In genomic region chr10:127078677-127079575, GRCm38 (mm10) we compare ENCODE assay signal across 9 mouse cellular contexts. TPM values are rescaled to one million over a fixed set of nuclear protein-coding genes. Genes with fewer than 3 reads are reported as not detected.
DNase-seq lines count a peak whose midpoint lies in the region; ATAC-seq lines count a peak whose summit lies in the region.
"Had no signal": no experiment of that assay in that cellular context is flagged by ENCODE, and none has a peak within 500 bp of the region (broad histone marks: within the 10 kb centered on the region; RNA-seq: fewer than 3 reads in every experiment).

No protein-coding gene starts in this region.

- H3K4me2 ChIP-seq in embryonic facial prominence, embryonic 12.5 days (replicated peaks): peak overlapping the region; percentile 99
- peak overlapping the region; percentile 90 for H3K4me2 ChIP-seq in hindbrain, embryonic 13.5 days
- peak overlapping the region; percentile 70 for H3K4me2 ChIP-seq in liver, embryonic 13.5 days

- peak overlapping the region; percentile 75 for H3K9ac ChIP-seq in embryonic facial prominence, embryonic 12.5 days
- H3K9ac ChIP-seq in hindbrain, embryonic 13.5 days: peak overlapping the region; percentile 98
- peak overlapping the region; percentile 36 for H3K9ac ChIP-seq in liver, embryonic 13.5 days

- DNase-seq in right cerebral cortex, adult 18-20 months: peak; percentile 72
- DNase-seq in right cerebral cortex, postnatal 36 days (ENCODE audit: low spot score in 2 of 2): no peak
- DNase-seq in liver, embryonic 13.5 days: no peak
- DNase-seq in right cerebral cortex, postnatal 25 days: peak; percentile 60
- no peak for DNase-seq in urinary bladder, postnatal 25 days (ENCODE audit: low spot score)

- WGBS in embryonic facial prominence, embryonic 12.5 days: under 1% methylated on average over 38 of the region's 49 CpGs
- under 1% methylated on average over 34 of the region's 49 CpGs for WGBS in hindbrain, embryonic 13.5 days
- 3% methylated on average over 35 of the region's 49 CpGs for WGBS in liver, embryonic 13.5 days (ENCODE audit: insufficient replicate concordance)

- peaks cover 30% of the 10 kb centered on the region for H3K4me1 ChIP-seq in embryonic facial prominence, embryonic 12.5 days
- peaks cover 58% of the 10 kb centered on the region for H3K4me1 ChIP-seq in hindbrain, embryonic 13.5 days (replicated peaks)
- peaks cover 79% of the 10 kb centered on the region for H3K4me1 ChIP-seq in liver, embryonic 13.5 days (replicated peaks)

- H3K4me3 ChIP-seq in embryonic facial prominence, embryonic 12.5 days: peak overlapping the region; percentile 62
- peak overlapping the region; percentile 84 for H3K4me3 ChIP-seq in hindbrain, embryonic 13.5 days
- H3K4me3 ChIP-seq in liver, embryonic 13.5 days (replicated peaks): peak overlapping the region; percentile 49

- peak; percentile 52; the same call in 1 of the 2 replicates for ATAC-seq in embryonic facial prominence, embryonic 12.5 days (ENCODE audit: insufficient number of reproducible peaks, insufficient read depth, low FRiP score, low TSS enrichment)
- ATAC-seq in hindbrain, embryonic 13.5 days (ENCODE audit: low FRiP score): peak; percentile 77
- ATAC-seq in liver, embryonic 13.5 days (ENCODE audit: low read depth): no peak
- no peak for ATAC-seq in CD4-positive, CD25-positive, alpha-beta regulatory T cell, adult 4 months

- H3K27me3 ChIP-seq in embryonic facial prominence, embryonic 12.5 days: peaks cover 88% of the 10 kb centered on the region
- peaks cover 53% of the 10 kb centered on the region for H3K27me3 ChIP-seq in hindbrain, embryonic 13.5 days
- peaks cover 87% of the 10 kb centered on the region for H3K27me3 ChIP-seq in liver, embryonic 13.5 days

- H3K36me3 ChIP-seq in embryonic facial prominence, embryonic 12.5 days: no peaks in the 10 kb centered on the region
- H3K36me3 ChIP-seq in hindbrain, embryonic 13.5 days: peaks cover 12% of the 10 kb centered on the region
- no peaks in the 10 kb centered on the region; the same call in 1 of the 2 replicates for H3K36me3 ChIP-seq in liver, embryonic 13.5 days

- no peak overlapping the region for H3K27ac ChIP-seq in embryonic facial prominence, embryonic 12.5 days
- H3K27ac ChIP-seq in hindbrain, embryonic 13.5 days: peak overlapping the region; percentile 93
- H3K27ac ChIP-seq in liver, embryonic 13.5 days: no peak overlapping the region
- H3K27ac ChIP-seq: macrophage had no signal

- no peaks in the 10 kb centered on the region for H3K9me3 ChIP-seq in embryonic facial prominence, embryonic 12.5 days
- H3K9me3 ChIP-seq in hindbrain, embryonic 13.5 days: no peaks in the 10 kb centered on the region
- H3K9me3 ChIP-seq in liver, embryonic 13.5 days (replicated peaks): no peaks in the 10 kb centered on the region

RNA-seq across cellular contexts. Expression of gene Agap2, which starts 3.8 kb away (rescaled TPM):
- polyA plus RNA-seq in embryonic facial prominence, embryonic 12.5 days (2016; fragmentation: Nextera tagmentation; extraction: Ambion mirVana): 0.32 and 0.82 TPM in 2 replicates
- 3.0 and 3.1 TPM in 2 replicates for polyA plus RNA-seq in hindbrain, embryonic 13.5 days (2015; fragmentation: Nextera tagmentation; extraction: Ambion mirVana)
- polyA plus RNA-seq in liver, embryonic 13.5 days (2015; fragmentation: Nextera tagmentation; extraction: Ambion mirVana): 0.41 and 0.85 TPM in 2 replicates
- 10 to 100 TPM; 29.8 to 34.6 TPM for polyA plus RNA-seq in CD4-positive, CD25-positive, alpha-beta regulatory T cell, adult 4 months (2017; shearing (Covaris generic))

RNA-seq across cellular contexts. Expression of gene Tspan31, which starts 8.9 kb away (rescaled TPM):
- polyA plus RNA-seq in embryonic facial prominence, embryonic 12.5 days (2016; fragmentation: Nextera tagmentation; extraction: Ambion mirVana): 167 and 170 TPM in 2 replicates
- 122 and 129 TPM in 2 replicates for polyA plus RNA-seq in hindbrain, embryonic 13.5 days (2015; fragmentation: Nextera tagmentation; extraction: Ambion mirVana)
- 69.4 and 77.7 TPM in 2 replicates for polyA plus RNA-seq in liver, embryonic 13.5 days (2015; fragmentation: Nextera tagmentation; extraction: Ambion mirVana)
- polyA plus RNA-seq in CD4-positive, CD25-positive, alpha-beta regulatory T cell, adult 4 months (2017; shearing (Covaris generic)): 100 to 1,000 TPM in 1 of 2 experiments, 10 to 100 TPM in 1; 87.4 to 109 TPM

RNA-seq across cellular contexts. Expression of gene Cdk4, which starts 15.6 kb away (rescaled TPM):
- polyA plus RNA-seq in embryonic facial prominence, embryonic 12.5 days (2016; fragmentation: Nextera tagmentation; extraction: Ambion mirVana): 2,215 and 2,234 TPM in 2 replicates
- polyA plus RNA-seq in hindbrain, embryonic 13.5 days (2015; fragmentation: Nextera tagmentation; extraction: Ambion mirVana): 1,183 and 1,237 TPM in 2 replicates
- polyA plus RNA-seq in liver, embryonic 13.5 days (2015; fragmentation: Nextera tagmentation; extraction: Ambion mirVana): 645 and 664 TPM in 2 replicates
- 100 to 1,000 TPM; 294 to 347 TPM for polyA plus RNA-seq in CD4-positive, CD25-positive, alpha-beta regulatory T cell, adult 4 months (2017; shearing (Covaris generic))

RNA-seq across cellular contexts. Expression of gene March9, which starts 18.9 kb away (rescaled TPM):
- polyA plus RNA-seq in embryonic facial prominence, embryonic 12.5 days (2016; fragmentation: Nextera tagmentation; extraction: Ambion mirVana): 2.2 and 2.4 TPM in 2 replicates
- polyA plus RNA-seq in hindbrain, embryonic 13.5 days (2015; fragmentation: Nextera tagmentation; extraction: Ambion mirVana): 5.8 and 5.9 TPM in 2 replicates
- 0.07 TPM in 1 of 2 replicates, not detected in the other for polyA plus RNA-seq in liver, embryonic 13.5 days (2015; fragmentation: Nextera tagmentation; extraction: Ambion mirVana)
- under 1 TPM; 0.19 to 0.73 TPM for polyA plus RNA-seq in CD4-positive, CD25-positive, alpha-beta regulatory T cell, adult 4 months (2017; shearing (Covaris generic))

RNA-seq across cellular contexts. Expression of gene Cyp27b1, which starts 30.9 kb away (rescaled TPM):
- polyA plus RNA-seq in embryonic facial prominence, embryonic 12.5 days (2016; fragmentation: Nextera tagmentation; extraction: Ambion mirVana): 0.09 and 0.10 TPM in 2 replicates
- polyA plus RNA-seq in hindbrain, embryonic 13.5 days (2015; fragmentation: Nextera tagmentation; extraction: Ambion mirVana): 0.23 and 0.27 TPM in 2 replicates
- not detected in 2 replicates for polyA plus RNA-seq in liver, embryonic 13.5 days (2015; fragmentation: Nextera tagmentation; extraction: Ambion mirVana)
- polyA plus RNA-seq in CD4-positive, CD25-positive, alpha-beta regulatory T cell, adult 4 months (2017; shearing (Covaris generic)): under 1 TPM in 1 of 2 experiments, not detected in 1; 0.27 TPM
- polyA plus RNA-seq: macrophage had no signal

Comparison
In these comparisons a context has a peak if more than half of its experiments do, and no peak if none do; other contexts are left out.
1. DNase-seq: peak in right cerebral cortex, adult 18-20 months (single experiment) and right cerebral cortex, postnatal 25 days (single experiment); none in right cerebral cortex, postnatal 36 days (0 of 2), liver, embryonic 13.5 days (single experiment) and urinary bladder, postnatal 25 days (single experiment).
2. ATAC-seq: peak in embryonic facial prominence, embryonic 12.5 days (single experiment) and hindbrain, embryonic 13.5 days (single experiment); none in liver, embryonic 13.5 days (single experiment) and CD4-positive, CD25-positive, alpha-beta regulatory T cell, adult 4 months (single experiment).
3. H3K9ac ChIP-seq: peak in every context shown above with its lines; median percentile 98 in hindbrain, embryonic 13.5 days; 75 in embryonic facial prominence, embryonic 12.5 days; 36 in liver, embryonic 13.5 days.
4. Peak in every context shown above with its lines, with median percentiles within 50 percentile points of each other: H3K4me2 ChIP-seq and H3K4me3 ChIP-seq.